Mouse (Mus musculus): ENCODE measurements around the gene Cnbd2. TPM values are rescaled to one million over a fixed set of nuclear protein-coding genes. Genes with fewer than 3 reads are reported as not detected.

Cnbd2 gene
- polyA plus RNA-seq, 1 experiment from 2014 or later, result 8.0 TPM

GRCm38 (mm10) chr2:156422631-156423030, 110.5 kb downstream of the Cnbd2 start:
- ATAC-seq (ENCODE audit: low read depth), result no peak
- Histone ChIP-seq H3K27me3 (ENCODE audit: control insufficient read depth, insufficient read depth, low read length) (no peaks in the 10 kb centered on the region), H3K4me1 (ENCODE audit: control insufficient read depth, insufficient read depth, low read length) (peaks cover 13% of the 10 kb centered on the region; the same call in 1 of the 2 replicates), H3K9ac (replicated peaks; ENCODE audit: low read depth, low read length) (peak overlapping the region; percentile 5; the same call in 1 of the 2 replicates), H3K36me3 (ENCODE audit: control insufficient read depth, insufficient read depth, low read length) (no peaks in the 10 kb centered on the region), H3K4me2 (ENCODE audit: low read depth, low read length) (peak overlapping the region; percentile 80), H3K27ac (ENCODE audit: low read depth, low read length) (peak overlapping the region; percentile 40; the same call in 1 of the 2 replicates), H3K4me3 (ENCODE audit: low read depth, low read length) (peak overlapping the region; percentile 73), H3K9me3 (ENCODE audit: control insufficient read depth, low read length) (no peaks in the 10 kb centered on the region)
- 17% methylated on average over 8 of the region's 8 CpGs for WGBS

- WGBS, result 84% methylated on average over 4 of the region's 4 CpGs
- no peak for ATAC-seq (ENCODE audit: low read depth)
- Histone ChIP-seq H3K4me3 (ENCODE audit: low read depth, low read length) (no peak overlapping the region), H3K4me2 (ENCODE audit: low read depth, low read length) (no peak overlapping the region), H3K9me3 (ENCODE audit: control insufficient read depth, low read length) (no peaks in the 10 kb centered on the region), H3K27ac (ENCODE audit: low read depth, low read length) (no peak overlapping the region), H3K27me3 (ENCODE audit: control insufficient read depth, insufficient read depth, low read length) (no peaks in the 10 kb centered on the region), H3K36me3 (ENCODE audit: control insufficient read depth, insufficient read depth, low read length) (no peaks in the 10 kb centered on the region), H3K9ac (replicated peaks; ENCODE audit: low read depth, low read length) (no peak overlapping the region), H3K4me1 (ENCODE audit: control insufficient read depth, insufficient read depth, low read length) (peaks cover 13% of the 10 kb centered on the region; the same call in 1 of the 2 replicates)
These were observed 111.6 kb downstream of the Cnbd2 start for GRCm38 (mm10) chr2:156423672-156424071.

Small RNA genes lying within 50 kb of the gene (microRNA-seq; reads per million reads assigned to microRNA genes)
- gene Gm22758, result not detected
- gene Gm22759, result not detected

Other genes with a start within 250 kb of the Cnbd2 start
- gene Spag4, start 247.1 kb upstream of the Cnbd2 start, polyA plus RNA-seq (2014; fragmentation: Nextera tagmentation; extraction: Ambion mirVana), result 6.0 and 8.8 TPM in 2 replicates
- gene Cpne1, start 200.3 kb upstream of the Cnbd2 start, polyA plus RNA-seq (2014; fragmentation: Nextera tagmentation; extraction: Ambion mirVana), result 22.7 and 29.1 TPM in 2 replicates
- gene Rbm12, start 200.3 kb upstream of the Cnbd2 start, polyA plus RNA-seq (2014; fragmentation: Nextera tagmentation; extraction: Ambion mirVana), result 22.2 and 30.9 TPM in 2 replicates
- 9.5 and 15.3 TPM in 2 replicates for gene Gm28036, start 185.2 kb upstream of the Cnbd2 start, polyA plus RNA-seq (2014; fragmentation: Nextera tagmentation; extraction: Ambion mirVana)
- 438 and 500 TPM in 2 replicates for gene Romo1, start 168.3 kb upstream of the Cnbd2 start, polyA plus RNA-seq (2014; fragmentation: Nextera tagmentation; extraction: Ambion mirVana)
- gene Nfs1, start 168.1 kb upstream of the Cnbd2 start, polyA plus RNA-seq (2014; fragmentation: Nextera tagmentation; extraction: Ambion mirVana), result 28.8 and 30.4 TPM in 2 replicates
- gene Rbm39, start 132.1 kb upstream of the Cnbd2 start, polyA plus RNA-seq (2014; fragmentation: Nextera tagmentation; extraction: Ambion mirVana), result 504 and 543 TPM in 2 replicates
- 116 and 119 TPM in 2 replicates for gene Phf20, start 115.8 kb upstream of the Cnbd2 start, polyA plus RNA-seq (2014; fragmentation: Nextera tagmentation; extraction: Ambion mirVana)
- gene Scand1, start 405 bp downstream of the Cnbd2 start, polyA plus RNA-seq (2014; fragmentation: Nextera tagmentation; extraction: Ambion mirVana), result 98.0 and 98.8 TPM in 2 replicates
- 19.8 and 25.5 TPM in 2 replicates for gene Epb41l1, start 108.6 kb downstream of the Cnbd2 start, polyA plus RNA-seq (2014; fragmentation: Nextera tagmentation; extraction: Ambion mirVana)
- 51.1 and 53.9 TPM in 2 replicates for gene Aar2, start 235.3 kb downstream of the Cnbd2 start, polyA plus RNA-seq (2014; fragmentation: Nextera tagmentation; extraction: Ambion mirVana)